Mouse (Mus musculus) common myeloid progenitor, adult 5-6 weeks (primary cell): ENCODE data around the gene Olfr959. TPM values are rescaled to one million over a fixed set of nuclear protein-coding genes. Genes with fewer than 3 reads are reported as not detected.

Source experiments
- total RNA-seq: library from RNA; stranded (forward); fragments of 200-1000, 187-1606 nt; gene quantifications from 2 replicates; pipeline ENCODE4 v1.2.3, GENCODE M21; 2017

Olfr959 gene
- total RNA-seq, 1 experiment from 2014 or later = not detected

Other genes starting within 250 kb of the Olfr959 start
- gene Olfr948, start 249.5 kb downstream of the Olfr959 start, total RNA-seq = not detected in 2 replicates
- gene Olfr951, start 188.2 kb downstream of the Olfr959 start, total RNA-seq = 0.87 TPM in 1 of 2 replicates, not detected in the other
- gene Olfr952, start 148.4 kb downstream of the Olfr959 start, total RNA-seq = not detected in 2 replicates
- not detected in 2 replicates for gene Olfr954, start 118.9 kb downstream of the Olfr959 start, total RNA-seq
- not detected in 2 replicates for gene Olfr955, start 103.6 kb downstream of the Olfr959 start, total RNA-seq
- not detected in 2 replicates for gene Olfr44, start 81.6 kb downstream of the Olfr959 start, total RNA-seq
- not detected in 2 replicates for gene Olfr957, start 59.8 kb downstream of the Olfr959 start, total RNA-seq
- gene Olfr958, start 21.5 kb downstream of the Olfr959 start, total RNA-seq = not detected in 2 replicates
- not detected in 2 replicates for gene AW551984, start 28.8 kb upstream of the Olfr959 start, total RNA-seq
- not detected in 2 replicates for gene Olfr148, start 35.1 kb upstream of the Olfr959 start, total RNA-seq
- not detected in 2 replicates for gene Olfr960, start 45.8 kb upstream of the Olfr959 start, total RNA-seq
- not detected in 2 replicates for gene Olfr961, start 69.5 kb upstream of the Olfr959 start, total RNA-seq
- not detected in 2 replicates for gene Olfr963, start 91.6 kb upstream of the Olfr959 start, total RNA-seq
- not detected in 2 replicates for gene Olfr149, start 131.5 kb upstream of the Olfr959 start, total RNA-seq
- not detected in 2 replicates for gene Olfr965, start 135.8 kb upstream of the Olfr959 start, total RNA-seq
- gene Olfr150, start 155.4 kb upstream of the Olfr959 start, total RNA-seq = not detected in 2 replicates
- not detected in 2 replicates for gene Olfr967, start 170.7 kb upstream of the Olfr959 start, total RNA-seq
- not detected in 2 replicates for gene Olfr968, start 207.7 kb upstream of the Olfr959 start, total RNA-seq
- not detected in 2 replicates for gene Olfr969, start 215.4 kb upstream of the Olfr959 start, total RNA-seq
- gene Olfr970, start 233.3 kb upstream of the Olfr959 start, total RNA-seq = not detected in 2 replicates